Mouse (Mus musculus): ENCODE data around the gene Vwf. TPM values are rescaled to one million over a fixed set of nuclear protein-coding genes. Genes with fewer than 3 reads are reported as not detected.

Gene Vwf
- total and polyA plus RNA-seq, 3 experiments = 0.05 to 0.22 TPM; not detected in 1

- Histone ChIP-seq H3K36me3 (replicated peaks) (no peaks in the 10 kb centered on the region), H3K9me3 (replicated peaks) (peaks cover 73% of the 10 kb centered on the region), H3K4me1 (ENCODE audit: insufficient read depth, low read depth, low read length) (no peaks in the 10 kb centered on the region), H3K4me3 (ENCODE audit: low read depth, low read length) (no peak overlapping the region), H3K27me3 (ENCODE audit: insufficient read depth, low read length) (no peaks in the 10 kb centered on the region)
- no peak for ATAC-seq (ENCODE audit: extremely low read depth, insufficient number of reproducible peaks, low FRiP score, poor library complexity, severe bottlenecking)
- no peak for TF ChIP-seq CTCF (IDR thresholded peaks at IDR 0.05; ENCODE audit: low read depth, low read length)
- TF ChIP-seq TAL1 (conservative IDR thresholded peaks at IDR 0.05; ENCODE audit: low read depth, low read length) = no peak
- no peak for TF ChIP-seq POLR2AphosphoS5 (IDR thresholded peaks at IDR 0.05; ENCODE audit: insufficient replicate concordance, low read depth, low read length)
- TF ChIP-seq GATA2 (IDR thresholded peaks at IDR 0.05; ENCODE audit: borderline replicate concordance, low read depth, low read length) = no peak
- TF ChIP-seq GATA1 (IDR thresholded peaks at IDR 0.05; ENCODE audit: borderline replicate concordance, low read length) = no peak
- DNase-seq (ENCODE audit: low spot score) = no peak
Measured at GRCm38 (mm10) chr6:125568381-125568780, 21.8 kb downstream of the Vwf start.

- Histone ChIP-seq H3K4me3 (ENCODE audit: low read depth, low read length) (no peak overlapping the region), H3K4me1 (ENCODE audit: insufficient read depth, low read depth, low read length) (no peaks in the 10 kb centered on the region), H3K27me3 (ENCODE audit: insufficient read depth, low read length) (no peaks in the 10 kb centered on the region), H3K36me3 (replicated peaks) (no peaks in the 10 kb centered on the region), H3K9me3 (replicated peaks) (peaks cover 73% of the 10 kb centered on the region)
- no peak for TF ChIP-seq POLR2AphosphoS5 (IDR thresholded peaks at IDR 0.05; ENCODE audit: insufficient replicate concordance, low read depth, low read length)
- no peak for TF ChIP-seq CTCF (IDR thresholded peaks at IDR 0.05; ENCODE audit: low read depth, low read length)
- TF ChIP-seq TAL1 (conservative IDR thresholded peaks at IDR 0.05; ENCODE audit: low read depth, low read length) = no peak
- TF ChIP-seq GATA2 (IDR thresholded peaks at IDR 0.05; ENCODE audit: borderline replicate concordance, low read depth, low read length) = no peak
- TF ChIP-seq GATA1 (IDR thresholded peaks at IDR 0.05; ENCODE audit: borderline replicate concordance, low read length) = no peak
- no peak for ATAC-seq (ENCODE audit: extremely low read depth, insufficient number of reproducible peaks, low FRiP score, poor library complexity, severe bottlenecking)
- DNase-seq (ENCODE audit: low spot score) = no peak
Measured at GRCm38 (mm10) chr6:125572291-125573188, 26.0 kb downstream of the Vwf start.

- ATAC-seq (ENCODE audit: extremely low read depth, insufficient number of reproducible peaks, low FRiP score, poor library complexity, severe bottlenecking) = no peak
- Histone ChIP-seq H3K27me3 (ENCODE audit: insufficient read depth, low read length) (no peaks in the 10 kb centered on the region), H3K9me3 (replicated peaks) (peaks cover 72% of the 10 kb centered on the region), H3K36me3 (replicated peaks) (no peaks in the 10 kb centered on the region), H3K4me3 (ENCODE audit: low read depth, low read length) (no peak overlapping the region), H3K4me1 (ENCODE audit: insufficient read depth, low read depth, low read length) (no peaks in the 10 kb centered on the region)
- no peak for DNase-seq (ENCODE audit: low spot score)
- TF ChIP-seq CTCF (IDR thresholded peaks at IDR 0.05; ENCODE audit: low read depth, low read length) (no peak), GATA2 (IDR thresholded peaks at IDR 0.05; ENCODE audit: borderline replicate concordance, low read depth, low read length) (no peak), POLR2AphosphoS5 (IDR thresholded peaks at IDR 0.05; ENCODE audit: insufficient replicate concordance, low read depth, low read length) (no peak), TAL1 (conservative IDR thresholded peaks at IDR 0.05; ENCODE audit: low read depth, low read length) (no peak), GATA1 (IDR thresholded peaks at IDR 0.05; ENCODE audit: borderline replicate concordance, low read length) (no peak)
Measured at GRCm38 (mm10) chr6:125573189-125573928, 26.8 kb downstream of the Vwf start.

- TF ChIP-seq GATA1 (IDR thresholded peaks at IDR 0.05; ENCODE audit: borderline replicate concordance, low read length) = no peak
- no peak for TF ChIP-seq GATA2 (IDR thresholded peaks at IDR 0.05; ENCODE audit: borderline replicate concordance, low read depth, low read length)
- no peak for TF ChIP-seq POLR2AphosphoS5 (IDR thresholded peaks at IDR 0.05; ENCODE audit: insufficient replicate concordance, low read depth, low read length)
- TF ChIP-seq CTCF (IDR thresholded peaks at IDR 0.05; ENCODE audit: low read depth, low read length) = no peak
- TF ChIP-seq TAL1 (conservative IDR thresholded peaks at IDR 0.05; ENCODE audit: low read depth, low read length) = no peak
- no peaks in the 10 kb centered on the region for H3K4me1 ChIP-seq (ENCODE audit: insufficient read depth, low read depth, low read length)
Measured at GRCm38 (mm10) chr6:125575080-125575479, 28.5 kb downstream of the Vwf start.

GRCm38 (mm10) chr6:125577301-125577700 is 30.7 kb downstream of the Vwf start:
- ATAC-seq (ENCODE audit: extremely low read depth, insufficient number of reproducible peaks, low FRiP score, poor library complexity, severe bottlenecking) = no peak
- H3K36me3 ChIP-seq (replicated peaks) = no peaks in the 10 kb centered on the region
- no peaks in the 10 kb centered on the region for H3K27me3 ChIP-seq (ENCODE audit: insufficient read depth, low read length)

More at GRCm38 (mm10) chr6:125575080-125575479, 28.5 kb downstream of the Vwf start:
- no peak for ATAC-seq (ENCODE audit: extremely low read depth, insufficient number of reproducible peaks, low FRiP score, poor library complexity, severe bottlenecking)
- H3K36me3 ChIP-seq (replicated peaks) = no peaks in the 10 kb centered on the region
- no peak for DNase-seq (ENCODE audit: low spot score)
- H3K27me3 ChIP-seq (ENCODE audit: insufficient read depth, low read length) = no peaks in the 10 kb centered on the region
- H3K9me3 ChIP-seq (replicated peaks) = peaks cover 67% of the 10 kb centered on the region
- H3K4me3 ChIP-seq (ENCODE audit: low read depth, low read length) = no peak overlapping the region

More at GRCm38 (mm10) chr6:125577301-125577700, 30.7 kb downstream of the Vwf start:
- TF ChIP-seq POLR2AphosphoS5 (IDR thresholded peaks at IDR 0.05; ENCODE audit: insufficient replicate concordance, low read depth, low read length) (no peak), GATA1 (IDR thresholded peaks at IDR 0.05; ENCODE audit: borderline replicate concordance, low read length) (no peak), TAL1 (conservative IDR thresholded peaks at IDR 0.05; ENCODE audit: low read depth, low read length) (no peak), CTCF (IDR thresholded peaks at IDR 0.05; ENCODE audit: low read depth, low read length) (no peak), GATA2 (IDR thresholded peaks at IDR 0.05; ENCODE audit: borderline replicate concordance, low read depth, low read length) (no peak)
- Histone ChIP-seq H3K4me1 (ENCODE audit: insufficient read depth, low read depth, low read length) (no peaks in the 10 kb centered on the region), H3K4me3 (ENCODE audit: low read depth, low read length) (no peak overlapping the region), H3K9me3 (replicated peaks) (peaks cover 69% of the 10 kb centered on the region)
- DNase-seq (ENCODE audit: low spot score) = no peak
